Mouse (Mus musculus) embryonic fibroblast, embryonic 13.5 days (primary cell): Measurements from ENCODE around the gene Olfr47. TPM values are rescaled to one million over a fixed set of nuclear protein-coding genes. Genes with fewer than 3 reads are reported as not detected.
"Not testable (repeated sequence)": the region's sequence is repeated elsewhere in the genome, so short reads cannot be mapped to it uniquely, and the experiment has no call there.

Experiments
- H3K27ac ChIP-seq: 2 replicates; pipeline ENCODE4 v1.5.1; 2012; ENCODE audit warnings: low read length, control low read depth, inconsistent platforms; ENCODE audit not compliant: insufficient read depth
- H3K4me1 ChIP-seq: 2 replicates; pipeline ENCODE4 v1.6.1; 2011; ENCODE audit warnings: low read length; ENCODE audit not compliant: control insufficient read depth, insufficient read depth
- H3K4me3 ChIP-seq: 2 replicates; pipeline ENCODE4 v1.5.1; 2011; ENCODE audit warnings: mild to moderate bottlenecking, control low read depth, low read length; ENCODE audit not compliant: insufficient read depth
- CTCF ChIP-seq: IDR thresholded peaks from 2 replicates; pipeline ENCODE4 v1.5.1; 2011; ENCODE audit warnings: mild to moderate bottlenecking, control low read depth, low read length, moderate library complexity, borderline replicate concordance; ENCODE audit not compliant: insufficient read depth
- POLR2A ChIP-seq: IDR thresholded peaks from 2 replicates; pipeline ENCODE4 v1.6.1; 2011; ENCODE audit warnings: low read depth, mild to moderate bottlenecking, control low read depth, low read length, moderate library complexity
- polyA plus RNA-seq: library from polyadenylated mRNA; stranded (reverse); fragments of >200 nt; gene quantifications from 2 replicates; pipeline ENCODE4 v1.2.4, GENCODE M21; 2011; ENCODE audit warnings: low read depth; ENCODE audit not compliant: missing spikeins, insufficient read length

The Olfr47 gene
- not detected in 2 replicates for polyA plus RNA-seq

DNA sequence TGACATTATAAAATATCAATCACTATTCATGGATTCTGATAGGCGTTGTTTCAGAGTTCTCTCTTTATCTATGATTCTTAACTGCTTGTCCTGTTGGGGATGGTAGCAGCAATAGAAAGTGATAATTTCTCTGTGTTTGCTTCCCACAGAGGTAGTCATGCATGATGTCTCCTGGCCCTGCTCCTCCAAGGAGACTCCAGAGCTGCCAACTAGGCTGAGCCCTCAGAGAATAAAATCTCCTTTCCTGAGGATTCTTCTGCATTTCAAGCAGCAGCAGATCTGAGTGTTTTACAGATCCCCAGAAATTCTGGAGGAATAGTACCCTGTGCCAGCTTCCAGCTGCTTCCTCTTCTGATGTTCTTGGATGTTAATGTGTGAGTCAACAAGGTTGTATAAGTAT is at the start of gene Olfr47:
Olfr47 (plus strand) TSS at position 275 of the 400 bp plus-strand sequence.
- not testable (repeated sequence) for H3K4me3 ChIP-seq, H3K4me1 ChIP-seq, H3K27ac ChIP-seq

DNA sequence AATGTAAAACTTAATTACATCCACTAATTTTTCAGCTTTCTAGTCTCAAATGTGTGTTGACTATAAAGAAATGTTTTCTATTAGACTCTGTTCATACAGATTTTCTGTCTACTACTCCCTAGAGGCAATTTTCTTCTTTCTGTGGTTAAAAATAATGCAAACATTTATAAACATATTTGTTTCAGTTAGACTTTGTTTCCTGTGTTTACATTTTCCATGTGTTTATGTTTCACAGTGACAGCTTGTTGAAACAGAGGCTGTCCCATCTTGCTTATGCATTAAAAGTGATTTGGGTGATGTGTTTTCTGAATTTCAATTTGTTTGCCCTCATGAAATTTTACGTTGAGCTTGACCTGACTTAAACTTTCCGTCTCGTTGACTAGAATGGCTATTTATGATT is 40.3 kb upstream of the Olfr47 start:
- no peak overlapping the region for H3K27ac ChIP-seq
- no peaks in the 10 kb centered on the region for H3K4me1 ChIP-seq
- no peak overlapping the region for H3K4me3 ChIP-seq
- no peak for TF ChIP-seq POLR2A
- no peak for TF ChIP-seq CTCF

- Histone ChIP-seq H3K4me3 (no peak within 1 kb of the TSS), H3K27ac (no peak within 1 kb of the TSS), H3K4me1 (no peaks in the 10 kb centered on the region)
- TF ChIP-seq CTCF = no peak
- no peak for TF ChIP-seq POLR2A
Observed at GRCm38 (mm10) chr6:43196781-43197180, 34.5 kb upstream of the Olfr47 start, which contains the start of gene Olfr435. Olfr435 (plus strand) TSS chr6:43197146.

- Histone ChIP-seq H3K4me3 (no peak overlapping the region), H3K4me1 (no peaks in the 10 kb centered on the region)
- TF ChIP-seq CTCF (no peak), POLR2A (no peak)
Observed at GRCm38 (mm10) chr6:43198094-43198493, 33.2 kb upstream of the Olfr47 start.

DNA sequence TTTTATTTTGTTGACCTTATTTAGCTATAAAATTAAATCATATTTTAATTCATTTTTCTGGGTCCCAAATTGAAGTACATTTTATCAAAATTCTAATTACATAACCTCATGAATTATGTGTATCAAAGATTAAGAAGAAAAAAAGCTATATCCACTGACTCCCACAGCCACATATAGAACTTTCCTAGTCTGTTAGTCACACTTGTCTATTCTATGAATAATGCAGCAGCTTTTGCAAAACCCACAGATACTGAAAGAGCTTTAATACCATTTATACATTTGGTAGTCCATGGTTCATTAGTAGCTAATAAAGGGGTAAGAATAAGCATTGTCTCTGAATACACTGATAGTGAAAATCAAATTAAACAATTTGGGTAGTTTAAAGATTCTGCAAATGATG is 28.5 kb upstream of the Olfr47 start:
- no peak for TF ChIP-seq CTCF
- TF ChIP-seq POLR2A = no peak
- no peaks in the 10 kb centered on the region for H3K4me1 ChIP-seq
- no peak overlapping the region for H3K4me3 ChIP-seq
- no peak overlapping the region for H3K27ac ChIP-seq

More at GRCm38 (mm10) chr6:43198094-43198493, 33.2 kb upstream of the Olfr47 start:
- H3K27ac ChIP-seq = no peak overlapping the region

DNA sequence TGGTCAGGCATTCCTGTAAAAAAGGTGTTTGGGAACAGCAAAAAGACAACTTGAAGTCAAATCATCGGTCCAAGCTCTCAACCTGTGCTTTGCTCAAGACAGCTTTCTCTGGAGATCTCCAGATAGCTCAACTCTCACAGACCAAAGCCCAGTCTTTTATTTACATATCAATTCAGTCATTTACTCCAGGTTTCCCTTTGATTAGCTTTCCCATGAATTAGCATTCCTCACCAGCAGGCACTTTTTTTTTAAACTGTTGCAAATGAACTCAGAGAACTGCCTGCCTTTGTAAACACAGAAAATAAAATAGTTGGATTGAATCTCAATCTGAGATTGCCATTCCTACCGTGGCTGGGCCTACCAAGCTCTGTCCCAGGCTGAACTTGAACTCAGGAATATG is 26.0 kb upstream of the Olfr47 start:
- TF ChIP-seq POLR2A = no peak
- no peak for TF ChIP-seq CTCF
- H3K4me3 ChIP-seq = no peak overlapping the region
- no peaks in the 10 kb centered on the region for H3K4me1 ChIP-seq
- no peak overlapping the region for H3K27ac ChIP-seq

- H3K4me3 ChIP-seq, H3K4me1 ChIP-seq, H3K27ac ChIP-seq: not testable (repeated sequence)
Observed at GRCm38 (mm10) chr6:43212873-43213272, 18.5 kb upstream of the Olfr47 start, which contains the start of gene Olfr434. Olfr434 (plus strand) TSS chr6:43213021.

DNA sequence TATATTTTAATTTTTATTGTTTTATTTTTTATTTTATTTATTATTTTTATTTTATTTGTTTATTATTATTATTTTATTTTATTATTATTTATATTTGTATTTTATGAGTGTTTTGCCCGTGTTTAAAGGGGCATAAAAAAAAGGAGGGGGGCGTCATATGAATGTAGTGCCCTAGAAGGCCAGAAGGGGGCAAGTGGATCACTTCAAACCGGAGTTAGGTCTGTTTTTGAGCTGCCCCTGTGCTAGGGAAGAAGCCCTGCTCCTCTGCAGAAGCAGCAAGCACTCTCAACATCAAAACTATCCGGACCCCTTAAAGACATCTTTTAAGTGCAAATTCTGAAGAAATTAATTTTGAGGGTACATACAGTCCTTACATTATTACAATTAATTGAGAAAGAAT is 10.7 kb downstream of the Olfr47 start:
- no peak for TF ChIP-seq CTCF
- TF ChIP-seq POLR2A = no peak
- Histone ChIP-seq H3K4me3 (no peak overlapping the region), H3K4me1 (peaks cover 2% of the 10 kb centered on the region), H3K27ac (no peak overlapping the region)

DNA sequence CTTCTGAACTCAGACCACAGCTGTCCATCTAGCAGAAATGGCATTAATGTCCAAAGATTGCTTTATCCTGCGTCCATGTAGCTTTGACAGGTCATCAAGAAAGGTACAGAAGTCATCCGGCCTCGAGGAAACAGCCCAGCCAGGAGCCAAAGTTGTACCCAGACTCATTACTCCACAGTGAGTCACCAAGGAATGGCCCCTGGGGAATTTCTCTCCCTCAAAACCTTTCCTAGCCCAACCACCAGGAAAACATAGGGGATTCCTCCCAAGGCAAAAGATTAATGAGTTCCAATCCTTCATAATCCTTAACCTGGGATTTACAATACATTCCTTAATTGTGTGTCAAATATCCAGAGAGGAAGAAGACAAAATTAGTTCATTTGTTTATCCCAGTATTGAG is 16.1 kb downstream of the Olfr47 start:
- peaks cover 17% of the 10 kb centered on the region for H3K4me1 ChIP-seq
- H3K27ac ChIP-seq = no peak overlapping the region; the same call in 1 of the 2 replicates
- H3K4me3 ChIP-seq = no peak overlapping the region
- no peak for TF ChIP-seq CTCF
- no peak for TF ChIP-seq POLR2A

DNA sequence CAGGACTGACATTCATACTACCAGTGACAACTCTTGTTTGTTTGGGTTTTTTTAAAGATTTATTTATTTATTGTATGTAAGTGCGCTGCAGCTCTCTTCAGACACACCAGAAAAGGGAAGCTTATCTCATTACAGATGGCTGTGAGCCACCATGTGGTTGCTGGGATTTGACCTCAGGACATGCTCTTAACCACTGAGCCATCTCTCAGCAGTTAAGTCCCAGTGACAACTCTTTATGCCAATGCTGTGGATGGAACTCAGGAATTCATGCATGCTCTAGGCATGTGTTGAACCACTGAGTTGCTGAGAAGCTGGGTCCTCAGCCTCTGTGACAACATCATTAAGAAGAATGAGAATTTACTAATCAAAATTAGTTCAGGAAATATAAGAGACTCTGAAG is 21.7 kb downstream of the Olfr47 start:
- Histone ChIP-seq H3K4me1 (peaks cover 20% of the 10 kb centered on the region), H3K4me3 (no peak overlapping the region), H3K27ac (no peak overlapping the region)
- TF ChIP-seq CTCF (no peak), POLR2A (no peak)

DNA sequence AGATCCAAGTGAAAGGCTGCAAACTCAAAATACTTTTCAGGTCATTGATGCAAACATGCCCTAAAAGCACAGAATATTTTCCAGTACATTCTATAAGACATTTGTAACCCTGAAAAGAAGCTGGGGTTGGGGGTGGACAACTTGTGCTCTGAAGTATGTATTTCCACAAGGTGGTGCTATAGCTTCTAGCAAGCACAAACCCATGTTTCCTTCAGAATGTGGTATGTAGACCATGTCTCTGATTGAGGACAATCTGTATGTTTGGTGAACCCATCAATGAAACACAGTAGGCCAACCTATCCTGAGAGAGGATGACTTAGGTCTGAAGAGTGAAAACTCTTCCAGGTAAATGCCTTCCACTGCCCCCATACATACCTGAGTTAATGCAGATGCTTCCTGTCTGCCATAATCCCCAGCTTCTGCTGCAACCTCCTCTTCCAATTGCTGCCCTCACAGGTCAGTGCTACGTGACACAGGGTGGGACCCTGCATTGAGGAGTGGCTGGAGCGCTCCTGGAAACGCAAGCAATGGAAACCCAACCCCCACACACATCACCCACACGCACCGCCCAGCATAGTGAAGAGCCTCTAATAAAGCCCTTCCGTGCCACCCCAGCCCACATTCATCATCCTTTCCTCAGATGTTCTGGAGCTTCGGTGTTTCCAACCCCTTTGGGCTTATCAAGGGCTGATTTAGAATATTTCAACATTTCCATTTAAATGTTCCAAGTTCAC is 23.0 kb downstream of the Olfr47 start:
- Histone ChIP-seq H3K27ac (no peak overlapping the region), H3K4me3 (no peak overlapping the region)
- no peak for TF ChIP-seq CTCF
- TF ChIP-seq POLR2A = no peak

More for the DNA sequence above, 23.0 kb downstream of the Olfr47 start:
- peaks cover 16% of the 10 kb centered on the region for H3K4me1 ChIP-seq
